Mouse (Mus musculus) small intestine, adult 2 months (tissue): ENCODE measurements around the gene Mgst1.

Source experiments
- CTCF ChIP-seq: fragments of 200-500 bp; IDR thresholded peaks from 2 replicates; pipeline ENCODE4 v1.5.1; 2012; ENCODE audit warnings: low read depth, mild to moderate bottlenecking, control low read depth, inconsistent platforms, low read length, moderate library complexity, mixed read lengths; ENCODE audit not compliant: insufficient replicate concordance, insufficient read length; ENCODE audit errors: extremely low read depth
- POLR2A ChIP-seq: fragments of 200-500 bp; IDR thresholded peaks from 2 replicates; pipeline ENCODE4 v1.6.1; 2012; ENCODE audit warnings: low read depth, mild to moderate bottlenecking, control low read depth, inconsistent platforms, low read length, moderate library complexity

- no peak for TF ChIP-seq CTCF
- no peak for TF ChIP-seq POLR2A
Observed at GRCm38 (mm10) chr6:138171480-138172224, 31.5 kb downstream of the Mgst1 start.
